Mouse (Mus musculus): ENCODE results near the gene Ypel1. TPM values are rescaled to one million over a fixed set of nuclear protein-coding genes. Genes with fewer than 3 reads are reported as not detected.

Ypel1 gene
- polyA plus RNA-seq, 1 experiment from 2014 or later, result 26.2 TPM

GRCm38 (mm10) chr16:17132089-17132905 is 62.8 kb downstream of the Ypel1 start, which contains the start of gene Sdf2l1:
Gene Sdf2l1, minus strand, starts transcription at chr16:17132383.
- H3K4me1 ChIP-seq, result peaks cover 12% of the 10 kb centered on the region
- peak within 1 kb of the TSS; percentile 35 for H3K27ac ChIP-seq
- WGBS, result under 1% methylated on average over 47 of the region's 47 CpGs
- no peaks in the 10 kb centered on the region for H3K36me3 ChIP-seq
- H3K4me3 ChIP-seq, result peak within 1 kb of the TSS; percentile 80
- peak within 1 kb of the TSS; percentile 95 for H3K4me2 ChIP-seq
- ATAC-seq (ENCODE audit: insufficient number of reproducible peaks, low FRiP score, low TSS enrichment, low read depth), result peak; percentile 99
- no peaks in the 10 kb centered on the region for H3K27me3 ChIP-seq
- H3K9ac ChIP-seq, result peak within 1 kb of the TSS; percentile 69
- H3K9me3 ChIP-seq, result no peaks in the 10 kb centered on the region

- no peaks in the 10 kb centered on the region for H3K27me3 ChIP-seq
- no peaks in the 10 kb centered on the region for H3K36me3 ChIP-seq
- H3K9me3 ChIP-seq, result no peaks in the 10 kb centered on the region
- H3K27ac ChIP-seq, result no peak overlapping the region
- no peak for ATAC-seq (ENCODE audit: insufficient number of reproducible peaks, low FRiP score, low TSS enrichment, low read depth)
- peak overlapping the region; percentile 95 for H3K4me2 ChIP-seq
- H3K4me3 ChIP-seq, result peak overlapping the region; percentile 80
- peaks cover 12% of the 10 kb centered on the region for H3K4me1 ChIP-seq
- 34% methylated on average over 7 of the region's 7 CpGs for WGBS
- H3K9ac ChIP-seq, result 0 out of 2 replicates have a peak overlapping the region, but pooled peaks have one; percentile 37
Observed at GRCm38 (mm10) chr16:17132906-17133200, 63.4 kb downstream of the Ypel1 start.

MicroRNAs within 50 kb of the gene (microRNA counts, 519-probe panel; counts per million panel counts)
- 3,407 counts per million, percentile 79 among the panel's probes with 10 or more counts for microRNA mmu-miR-130b
- microRNA mmu-miR-301b, result 2,498 counts per million, percentile 52 among the panel's probes with 10 or more counts

Small RNA genes lying within 50 kb of the gene (microRNA-seq; reads per million reads assigned to microRNA genes)
- gene Mir130b (3,037 reads per million, percentile 84 among the genes with 10 or more reads in this experiment), gene Mir301b (56.1 reads per million, percentile 42 among the genes with 10 or more reads in this experiment)

Other genes with a start within 250 kb of the Ypel1 start
- not detected in 2 replicates for gene Spag6l, start 240.2 kb upstream of the Ypel1 start, polyA plus RNA-seq (2015; fragmentation: Nextera tagmentation; extraction: Ambion mirVana)
- gene Igll1, start 205.7 kb upstream of the Ypel1 start, polyA plus RNA-seq (2015; fragmentation: Nextera tagmentation; extraction: Ambion mirVana), result 0.52 and 0.62 TPM in 2 replicates
- gene Top3b, start 199.0 kb upstream of the Ypel1 start, polyA plus RNA-seq (2015; fragmentation: Nextera tagmentation; extraction: Ambion mirVana), result 72.0 and 76.4 TPM in 2 replicates
- gene Vpreb1, start 198.9 kb upstream of the Ypel1 start, polyA plus RNA-seq (2015; fragmentation: Nextera tagmentation; extraction: Ambion mirVana), result 2.0 and 2.4 TPM in 2 replicates
- 28.6 and 29.6 TPM in 2 replicates for gene Ppm1f, start 173.2 kb upstream of the Ypel1 start, polyA plus RNA-seq (2015; fragmentation: Nextera tagmentation; extraction: Ambion mirVana)
- gene Mapk1, start 86.3 kb upstream of the Ypel1 start, polyA plus RNA-seq (2015; fragmentation: Nextera tagmentation; extraction: Ambion mirVana), result 155 and 161 TPM in 2 replicates
- gene Ppil2, start 41.6 kb downstream of the Ypel1 start, polyA plus RNA-seq (2015; fragmentation: Nextera tagmentation; extraction: Ambion mirVana), result 130 and 134 TPM in 2 replicates
- 15.6 and 19.2 TPM in 2 replicates for gene 2610318N02Rik, start 55.5 kb downstream of the Ypel1 start, polyA plus RNA-seq (2015; fragmentation: Nextera tagmentation; extraction: Ambion mirVana)
- gene Sdf2l1, start 62.7 kb downstream of the Ypel1 start, polyA plus RNA-seq (2015; fragmentation: Nextera tagmentation; extraction: Ambion mirVana), result 66.9 and 70.1 TPM in 2 replicates
- 14.0 and 14.3 TPM in 2 replicates for gene Ydjc, start 74.9 kb downstream of the Ypel1 start, polyA plus RNA-seq (2015; fragmentation: Nextera tagmentation; extraction: Ambion mirVana)
- 0.63 and 0.93 TPM in 2 replicates for gene Ccdc116, start 77.5 kb downstream of the Ypel1 start, polyA plus RNA-seq (2015; fragmentation: Nextera tagmentation; extraction: Ambion mirVana)
- gene Ube2l3, start 133.0 kb downstream of the Ypel1 start, polyA plus RNA-seq (2015; fragmentation: Nextera tagmentation; extraction: Ambion mirVana), result 313 and 321 TPM in 2 replicates
- 0.27 and 0.32 TPM in 2 replicates for gene Rimbp3, start 138.9 kb downstream of the Ypel1 start, polyA plus RNA-seq (2015; fragmentation: Nextera tagmentation; extraction: Ambion mirVana)
- gene Hic2, start 163.9 kb downstream of the Ypel1 start, polyA plus RNA-seq (2015; fragmentation: Nextera tagmentation; extraction: Ambion mirVana), result 4.1 and 4.7 TPM in 2 replicates
- gene Tmem191c, start 206.4 kb downstream of the Ypel1 start, polyA plus RNA-seq (2015; fragmentation: Nextera tagmentation; extraction: Ambion mirVana), result 10.1 and 10.2 TPM in 2 replicates